Mouse (Mus musculus) cortical plate, adult 2 months (tissue): Measurements from ENCODE around the gene Olfr419. TPM values are rescaled to one million over a fixed set of nuclear protein-coding genes. Genes with fewer than 3 reads are reported as not detected.

Experiments
- H3K27ac ChIP-seq: fragments of 200-500 bp; 2 replicates; pipeline ENCODE4 v1.5.1; 2012; ENCODE audit warnings: low read length, control low read depth, inconsistent platforms; ENCODE audit not compliant: insufficient read depth
- H3K4me1 ChIP-seq: fragments of 200-500 bp; 2 replicates; pipeline ENCODE4 v1.6.1; 2011; ENCODE audit warnings: low read length; ENCODE audit not compliant: control insufficient read depth, insufficient read depth
- H3K4me3 ChIP-seq: fragments of 200-500 bp; 2 replicates; pipeline ENCODE4 v1.5.1; 2011; ENCODE audit warnings: mild to moderate bottlenecking, low read length, control low read depth; ENCODE audit not compliant: insufficient read depth
- CTCF ChIP-seq: fragments of 200-500 bp; IDR thresholded peaks from 2 replicates; pipeline ENCODE4 v1.5.1; 2011; ENCODE audit warnings: mild to moderate bottlenecking, control low read depth, low read length; ENCODE audit not compliant: insufficient read depth; ENCODE audit errors: extremely low read depth
- POLR2A ChIP-seq: fragments of 200-500 bp; IDR thresholded peaks from 2 replicates; pipeline ENCODE4 v1.6.1; 2011; ENCODE audit warnings: mild to moderate bottlenecking, low read length, control low read depth; ENCODE audit not compliant: insufficient read depth; ENCODE audit errors: extremely low read depth
- polyA plus RNA-seq: library from polyadenylated mRNA; depleted of rRNA; stranded (reverse); fragments of >200 nt; gene quantifications from 2 replicates; pipeline ENCODE4 v1.2.3, GENCODE M21; 2012; rRNA removed

Olfr419 gene
- polyA plus RNA-seq, result not detected in 2 replicates

- TF ChIP-seq CTCF (no peak), POLR2A (no peak)
- no peak within 1 kb of the TSS for H3K4me3 ChIP-seq
- no peak within 1 kb of the TSS for H3K27ac ChIP-seq
- H3K4me1 ChIP-seq, result no peaks in the 10 kb centered on the region
These were observed at the start of gene Olfr419 for GRCm38 (mm10) chr1:174251961-174252360. Gene Olfr419, minus strand, starts transcription at chr1:174252061.

- TF ChIP-seq POLR2A (no peak), CTCF (no peak)
- Histone ChIP-seq H3K4me3 (no peak overlapping the region), H3K4me1 (no peaks in the 10 kb centered on the region), H3K27ac (no peak overlapping the region)
These were observed 18.8 kb upstream of the Olfr419 start for GRCm38 (mm10) chr1:174270643-174271042.

- TF ChIP-seq POLR2A, result no peak
- no peak for TF ChIP-seq CTCF
- no peak overlapping the region for H3K4me3 ChIP-seq
- H3K4me1 ChIP-seq, result no peaks in the 10 kb centered on the region
- no peak overlapping the region for H3K27ac ChIP-seq
These were observed 17.3 kb upstream of the Olfr419 start for GRCm38 (mm10) chr1:174269162-174269561.

GRCm38 (mm10) chr1:174267816-174268215 lies 16.0 kb upstream of the Olfr419 start:
- Histone ChIP-seq H3K4me1 (no peaks in the 10 kb centered on the region), H3K4me3 (no peak overlapping the region), H3K27ac (no peak overlapping the region)
- TF ChIP-seq CTCF (no peak), POLR2A (no peak)

- Histone ChIP-seq H3K27ac (no peak overlapping the region), H3K4me1 (no peaks in the 10 kb centered on the region), H3K4me3 (no peak overlapping the region)
- TF ChIP-seq POLR2A, result no peak
- TF ChIP-seq CTCF, result no peak
These were observed 1.5 kb downstream of the Olfr419 start for GRCm38 (mm10) chr1:174250376-174250775.

GRCm38 (mm10) chr1:174247170-174247569 lies 4.7 kb downstream of the Olfr419 start:
- Histone ChIP-seq H3K4me3 (no peak overlapping the region), H3K27ac (no peak overlapping the region), H3K4me1 (no peaks in the 10 kb centered on the region)
- no peak for TF ChIP-seq CTCF
- TF ChIP-seq POLR2A, result no peak

GRCm38 (mm10) chr1:174246080-174246479 lies 5.8 kb downstream of the Olfr419 start:
- Histone ChIP-seq H3K4me1 (no peaks in the 10 kb centered on the region), H3K4me3 (no peak overlapping the region), H3K27ac (no peak overlapping the region)
- TF ChIP-seq POLR2A (no peak), CTCF (no peak)

GRCm38 (mm10) chr1:174244621-174245020 lies 7.2 kb downstream of the Olfr419 start:
- no peak overlapping the region for H3K4me3 ChIP-seq
- no peak overlapping the region for H3K27ac ChIP-seq
- no peaks in the 10 kb centered on the region for H3K4me1 ChIP-seq
- no peak for TF ChIP-seq CTCF

GRCm38 (mm10) chr1:174239916-174240315 lies 11.9 kb downstream of the Olfr419 start:
- TF ChIP-seq CTCF (no peak), POLR2A (no peak)
- no peak overlapping the region for H3K4me3 ChIP-seq
- H3K4me1 ChIP-seq, result no peaks in the 10 kb centered on the region
- no peak overlapping the region for H3K27ac ChIP-seq

- Histone ChIP-seq H3K4me3 (no peak overlapping the region), H3K27ac (no peak overlapping the region), H3K4me1 (no peaks in the 10 kb centered on the region)
- TF ChIP-seq POLR2A (no peak), CTCF (no peak)
These were observed 35.2 kb downstream of the Olfr419 start for GRCm38 (mm10) chr1:174216528-174217204.
